Mouse (Mus musculus): ENCODE measurements around the gene Cdc42se2. TPM values are rescaled to one million over a fixed set of nuclear protein-coding genes. Genes with fewer than 3 reads are reported as not detected.

The Cdc42se2 gene
- polyA plus RNA-seq, 1 experiment from 2014 or later, result 19.2 TPM

DNA sequence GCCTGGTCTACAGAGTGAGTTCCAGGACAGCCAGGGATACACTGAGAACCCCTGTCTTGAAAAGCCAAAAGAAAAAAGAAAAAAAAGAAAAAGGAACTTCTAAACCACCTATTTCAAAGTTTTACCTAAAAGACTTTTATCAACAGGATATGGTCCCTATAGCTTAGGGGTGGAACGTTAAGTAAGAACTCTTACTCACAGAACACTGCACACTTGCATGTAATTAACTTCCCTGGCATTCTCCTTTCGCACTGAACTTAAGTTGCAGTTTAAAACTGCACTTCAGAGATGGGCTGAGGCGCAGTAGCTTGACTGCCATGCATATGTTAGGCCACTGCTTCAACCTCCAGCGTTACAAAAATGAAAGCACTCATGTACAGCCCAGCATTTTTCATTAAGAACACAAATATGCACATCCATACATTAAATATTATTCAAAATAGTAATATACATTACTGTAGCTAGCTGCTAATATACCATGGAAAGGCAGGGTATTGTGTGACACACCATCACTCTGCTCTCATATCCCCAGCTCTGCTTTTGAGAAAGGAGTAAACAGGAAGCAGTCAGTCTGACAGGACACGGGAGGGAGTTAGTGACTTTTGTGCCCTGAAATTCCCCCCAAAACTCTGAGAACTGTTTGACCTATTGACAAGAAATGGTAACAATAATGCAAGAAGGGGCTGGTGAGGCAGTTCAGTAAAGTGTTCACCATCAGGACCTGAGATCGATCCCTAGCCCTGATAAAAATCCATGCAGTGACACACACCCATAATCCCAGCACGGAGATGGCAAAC lies 13.0 kb downstream of the Cdc42se2 start:
- DNase-seq, result no peak
- H3K4me2 ChIP-seq, result peak overlapping the region; percentile 16; the same call in 1 of the 2 replicates
- H3K4me1 ChIP-seq (replicated peaks), result peaks cover 46% of the 10 kb centered on the region
- peak overlapping the region; percentile 34 for H3K27ac ChIP-seq
- no peak overlapping the region for H3K4me3 ChIP-seq (replicated peaks)
- no peak overlapping the region for H3K9ac ChIP-seq
- no peaks in the 10 kb centered on the region for H3K27me3 ChIP-seq
- no peak for ATAC-seq (ENCODE audit: low read depth)
- H3K9me3 ChIP-seq (replicated peaks), result no peaks in the 10 kb centered on the region
- 36% methylated on average over 7 of the region's 7 CpGs for WGBS (ENCODE audit: insufficient replicate concordance)
- no peaks in the 10 kb centered on the region for H3K36me3 ChIP-seq

DNA sequence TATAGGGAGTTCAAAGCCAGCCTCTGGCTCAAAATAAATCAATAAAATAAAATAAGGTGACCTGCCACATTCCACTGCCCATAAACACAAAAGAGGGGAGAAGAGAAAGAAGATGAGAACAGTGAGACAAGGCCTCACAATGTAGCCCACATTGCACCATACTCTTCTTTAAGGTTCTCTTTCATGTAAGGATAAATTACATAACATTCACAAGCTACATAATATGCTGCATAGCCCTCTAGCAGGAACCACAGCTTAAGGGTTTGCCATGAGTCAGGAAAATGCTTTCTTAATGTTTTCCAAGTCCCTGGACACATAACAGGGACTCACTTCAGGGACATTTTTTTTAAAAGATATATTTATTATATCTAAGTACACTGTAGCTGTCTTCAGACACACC lies 15.9 kb downstream of the Cdc42se2 start:
- peaks cover 26% of the 10 kb centered on the region for H3K4me1 ChIP-seq (replicated peaks)
- DNase-seq (no peak), ATAC-seq (ENCODE audit: low read depth) (no peak)
- no peak overlapping the region for H3K9ac ChIP-seq
- H3K4me2 ChIP-seq, result no peak overlapping the region
- no peaks in the 10 kb centered on the region for H3K9me3 ChIP-seq (replicated peaks)
- no peaks in the 10 kb centered on the region for H3K36me3 ChIP-seq
- no peak overlapping the region for H3K4me3 ChIP-seq (replicated peaks)
- H3K27me3 ChIP-seq, result no peaks in the 10 kb centered on the region
- H3K27ac ChIP-seq, result no peak overlapping the region

DNA sequence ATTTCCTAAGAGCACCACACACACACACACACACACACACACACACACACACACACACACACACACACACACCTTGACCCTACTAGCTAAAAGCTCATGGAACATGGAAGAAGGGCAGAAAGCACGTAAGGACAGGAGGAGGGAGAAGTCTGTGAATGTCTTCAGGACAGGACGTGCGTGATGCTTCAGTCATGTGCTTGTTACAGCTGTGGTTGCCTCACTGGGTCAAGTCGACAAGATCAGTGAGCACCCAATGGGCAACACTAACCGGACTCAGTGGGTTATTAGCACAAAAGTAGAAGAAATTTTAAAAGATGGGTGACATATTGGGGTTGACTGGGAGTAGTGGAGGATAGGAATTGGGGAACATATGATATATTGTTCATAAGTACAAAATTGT lies 17.6 kb downstream of the Cdc42se2 start:
- Histone ChIP-seq H3K27me3 (no peaks in the 10 kb centered on the region), H3K4me2 (no peak overlapping the region), H3K9ac (no peak overlapping the region), H3K4me1 (replicated peaks) (peaks cover 12% of the 10 kb centered on the region), H3K27ac (no peak overlapping the region), H3K4me3 (replicated peaks) (no peak overlapping the region), H3K36me3 (no peaks in the 10 kb centered on the region), H3K9me3 (replicated peaks) (no peaks in the 10 kb centered on the region)
- DNase-seq, result no peak
- 70% methylated on average over 5 of the region's 5 CpGs for WGBS (ENCODE audit: insufficient replicate concordance)
- no peak for ATAC-seq (ENCODE audit: low read depth)

- Histone ChIP-seq H3K4me3 (replicated peaks) (no peak overlapping the region), H3K4me2 (no peak overlapping the region), H3K9ac (no peak overlapping the region), H3K27me3 (no peaks in the 10 kb centered on the region), H3K4me1 (replicated peaks) (peaks cover 13% of the 10 kb centered on the region), H3K9me3 (replicated peaks) (no peaks in the 10 kb centered on the region), H3K27ac (no peak overlapping the region), H3K36me3 (no peaks in the 10 kb centered on the region)
- ATAC-seq (ENCODE audit: low read depth) (no peak), DNase-seq (no peak)
- 78% methylated on average over 3 of the region's 3 CpGs for WGBS (ENCODE audit: insufficient replicate concordance)
These were observed 19.3 kb downstream of the Cdc42se2 start for GRCm38 (mm10) chr11:54768116-54768690.

- no peak for DNase-seq
- Histone ChIP-seq H3K4me3 (replicated peaks) (no peak overlapping the region), H3K27ac (no peak overlapping the region), H3K27me3 (no peaks in the 10 kb centered on the region), H3K9ac (no peak overlapping the region), H3K4me1 (replicated peaks) (peaks cover 23% of the 10 kb centered on the region), H3K36me3 (no peaks in the 10 kb centered on the region), H3K9me3 (replicated peaks) (no peaks in the 10 kb centered on the region), H3K4me2 (no peak overlapping the region)
- WGBS (ENCODE audit: insufficient replicate concordance), result 78% methylated on average over 1 of the region's 1 CpGs
- ATAC-seq (ENCODE audit: low read depth), result no peak
These were observed 22.7 kb downstream of the Cdc42se2 start for GRCm38 (mm10) chr11:54764759-54765158.

GRCm38 (mm10) chr11:54764026-54764425 lies 23.4 kb downstream of the Cdc42se2 start:
- 45% methylated on average over 3 of the region's 3 CpGs for whole genome bisulfite sequencing (ENCODE audit: insufficient replicate concordance)
- ATAC-seq (ENCODE audit: low read depth), result no peak

GRCm38 (mm10) chr11:54762735-54763134 lies 24.7 kb downstream of the Cdc42se2 start:
- no peak for ATAC-seq (ENCODE audit: low read depth)
- Histone ChIP-seq H3K9ac (no peak overlapping the region), H3K36me3 (no peaks in the 10 kb centered on the region), H3K9me3 (replicated peaks) (no peaks in the 10 kb centered on the region), H3K4me3 (replicated peaks) (no peak overlapping the region), H3K27ac (no peak overlapping the region), H3K27me3 (no peaks in the 10 kb centered on the region), H3K4me1 (replicated peaks) (peaks cover 23% of the 10 kb centered on the region), H3K4me2 (no peak overlapping the region)
- 60% methylated on average over 5 of the region's 5 CpGs for WGBS (ENCODE audit: insufficient replicate concordance)
- no peak for DNase-seq

More at GRCm38 (mm10) chr11:54764026-54764425, 23.4 kb downstream of the Cdc42se2 start:
- Histone ChIP-seq H3K36me3 (no peaks in the 10 kb centered on the region), H3K4me2 (no peak overlapping the region), H3K27ac (no peak overlapping the region), H3K4me3 (replicated peaks) (no peak overlapping the region), H3K9me3 (replicated peaks) (no peaks in the 10 kb centered on the region), H3K9ac (no peak overlapping the region), H3K4me1 (replicated peaks) (peaks cover 23% of the 10 kb centered on the region), H3K27me3 (no peaks in the 10 kb centered on the region)
- DNase-seq, result no peak

DNA sequence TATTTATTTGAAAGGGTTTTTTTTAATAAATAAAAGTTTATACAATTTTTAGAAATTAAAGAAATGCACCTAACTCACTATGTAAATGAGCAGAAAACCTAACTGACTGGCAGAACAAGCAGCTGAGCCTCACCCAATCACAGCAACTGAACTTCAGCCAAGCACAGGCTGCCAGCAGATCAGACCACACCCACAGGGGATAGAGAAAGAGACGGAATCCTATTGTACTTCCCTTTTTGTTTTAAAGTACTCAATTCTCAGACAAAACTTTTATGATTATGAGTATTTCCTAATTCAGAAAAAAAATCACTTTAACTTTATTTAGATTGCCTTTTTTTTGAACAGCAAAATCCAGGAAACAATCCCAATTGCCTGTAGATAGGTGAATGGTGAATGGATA lies 29.5 kb downstream of the Cdc42se2 start:
- Histone ChIP-seq H3K9me3 (replicated peaks) (no peaks in the 10 kb centered on the region), H3K4me2 (no peak overlapping the region), H3K27ac (no peak overlapping the region), H3K9ac (no peak overlapping the region), H3K4me3 (replicated peaks) (no peak overlapping the region), H3K36me3 (peaks cover 3% of the 10 kb centered on the region), H3K4me1 (replicated peaks) (peaks cover 21% of the 10 kb centered on the region), H3K27me3 (no peaks in the 10 kb centered on the region)
- no peak for ATAC-seq (ENCODE audit: low read depth)
- DNase-seq, result no peak
- 9% methylated on average over 1 of the region's 1 CpGs for WGBS (ENCODE audit: insufficient replicate concordance)

DNA sequence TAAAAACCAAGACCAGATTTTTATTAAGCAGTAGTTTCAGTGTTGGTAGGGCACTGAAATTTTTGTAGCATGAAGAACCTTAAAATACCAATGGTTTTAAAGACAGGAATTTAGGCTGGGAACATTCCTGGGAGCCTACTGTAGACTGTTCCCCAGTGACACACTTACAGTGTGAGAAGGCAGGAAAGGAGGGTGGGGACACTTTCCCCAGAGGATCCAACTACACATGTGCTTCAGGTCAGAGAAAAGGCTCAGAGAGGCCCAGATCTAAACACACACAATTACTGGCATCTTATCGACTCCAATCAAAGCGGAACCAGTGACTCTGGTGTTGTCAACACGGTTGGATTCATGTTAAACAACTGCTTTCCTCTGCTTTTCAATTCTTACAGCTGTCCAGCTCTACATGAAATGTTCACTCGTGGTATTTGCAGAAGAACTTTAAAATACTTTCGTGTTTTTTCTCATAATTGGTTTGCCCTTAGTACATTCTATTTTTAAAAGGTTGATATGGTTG lies 32.3 kb downstream of the Cdc42se2 start:
- WGBS (ENCODE audit: insufficient replicate concordance), result 70% methylated on average over 5 of the region's 5 CpGs
- no peak for ATAC-seq (ENCODE audit: low read depth)
- H3K4me1 ChIP-seq (replicated peaks), result peaks cover 16% of the 10 kb centered on the region
- peaks cover 5% of the 10 kb centered on the region for H3K36me3 ChIP-seq
- H3K27ac ChIP-seq, result no peak overlapping the region
- no peak for DNase-seq
- no peak overlapping the region for H3K4me2 ChIP-seq
- H3K9me3 ChIP-seq (replicated peaks), result no peaks in the 10 kb centered on the region
- H3K4me3 ChIP-seq (replicated peaks), result no peak overlapping the region
- no peak overlapping the region for H3K9ac ChIP-seq
- H3K27me3 ChIP-seq, result no peaks in the 10 kb centered on the region

- WGBS (ENCODE audit: insufficient replicate concordance), result 82% methylated on average over 10 of the region's 10 CpGs
- ATAC-seq (ENCODE audit: low read depth), result no peak
These were observed 33.0 kb downstream of the Cdc42se2 start for GRCm38 (mm10) chr11:54754301-54755147.

GRCm38 (mm10) chr11:54751502-54751901 lies 36.0 kb downstream of the Cdc42se2 start:
- peaks cover 12% of the 10 kb centered on the region; the same call in 1 of the 2 replicates for H3K4me1 ChIP-seq (replicated peaks)
- no peaks in the 10 kb centered on the region for H3K27me3 ChIP-seq
- peaks cover 11% of the 10 kb centered on the region for H3K36me3 ChIP-seq
- no peaks in the 10 kb centered on the region for H3K9me3 ChIP-seq (replicated peaks)
- WGBS (ENCODE audit: insufficient replicate concordance), result 68% methylated on average over 4 of the region's 4 CpGs
- no peak overlapping the region for H3K9ac ChIP-seq
- no peak overlapping the region for H3K27ac ChIP-seq
- no peak overlapping the region for H3K4me3 ChIP-seq (replicated peaks)
- ATAC-seq (ENCODE audit: low read depth) (no peak), DNase-seq (no peak)
- H3K4me2 ChIP-seq, result no peak overlapping the region

More at GRCm38 (mm10) chr11:54754301-54755147, 33.0 kb downstream of the Cdc42se2 start:
- no peak overlapping the region for H3K4me2 ChIP-seq
- peaks cover 16% of the 10 kb centered on the region for H3K4me1 ChIP-seq (replicated peaks)
- H3K36me3 ChIP-seq, result peaks cover 8% of the 10 kb centered on the region
- H3K4me3 ChIP-seq (replicated peaks), result no peak overlapping the region
- H3K9me3 ChIP-seq (replicated peaks), result no peaks in the 10 kb centered on the region
- no peak for DNase-seq
- no peak overlapping the region for H3K9ac ChIP-seq
- no peak overlapping the region for H3K27ac ChIP-seq
- no peaks in the 10 kb centered on the region for H3K27me3 ChIP-seq
